In the genomic region with DNA sequence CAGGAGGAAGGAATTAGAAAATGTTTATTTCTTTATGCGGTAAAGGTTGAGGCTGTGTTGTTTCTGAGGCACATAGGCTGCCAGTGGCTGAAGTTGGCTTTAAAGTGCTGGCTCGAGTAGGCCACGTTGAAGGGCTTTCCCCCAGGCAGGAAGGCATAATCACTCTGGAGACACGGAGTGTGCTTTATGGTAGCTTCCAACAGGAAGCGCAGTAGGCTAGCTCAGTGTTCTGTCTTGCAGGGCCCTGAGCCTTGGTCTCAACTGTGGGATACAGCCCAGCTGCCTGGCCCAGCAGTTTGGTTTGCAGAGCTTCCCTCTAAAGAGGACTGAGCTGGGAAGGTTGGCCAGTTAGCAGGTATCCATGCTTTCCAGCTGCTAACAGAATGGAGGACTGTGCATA, we compare ENCODE assay signal across 10 mouse cellular contexts. TPM values are rescaled to one million over a fixed set of nuclear protein-coding genes. Genes with fewer than 3 reads are reported as not detected.
DNase-seq lines count a peak whose midpoint lies in the region; ATAC-seq and TF ChIP-seq lines count a peak whose summit lies in the region.
"Had no signal": no experiment of that assay in that cellular context is flagged by ENCODE, and none has a peak within 500 bp of the region (broad histone marks: within the 10 kb centered on the region; RNA-seq: fewer than 3 reads in every experiment).

No protein-coding gene starts in this region.

- no peak for TF ChIP-seq CTCF in cortical plate, adult 2 months (IDR thresholded peaks at IDR 0.05; ENCODE audit: extremely low read depth, insufficient read depth, low read length)

- no peak for DNase-seq in kidney, postnatal 10 days
- peak; percentile 20 to 30 for DNase-seq in heart, postnatal 10 days
- DNase-seq in cerebellum, postnatal 36 days = no peak
- DNase-seq in adipocyte (ENCODE audit: low spot score) = no peak
- DNase-seq in gastrocnemius, postnatal 10 days = no peak

- H3K27ac ChIP-seq in kidney, embryonic 16.5 days (ENCODE audit: low read length) = peak overlapping the region; percentile 48
- peak overlapping the region; percentile 55; the same call in 1 of the 2 replicates for H3K27ac ChIP-seq in cortical plate, adult 2 months (ENCODE audit: insufficient read depth, low read length)
- peak overlapping the region; percentile 69 for H3K27ac ChIP-seq in midbrain, embryonic 13.5 days

- no peak for ATAC-seq in kidney, embryonic 16.5 days (ENCODE audit: low FRiP score, low TSS enrichment)
- no peak for ATAC-seq in midbrain, embryonic 13.5 days

- peaks cover 15% of the 10 kb centered on the region for H3K36me3 ChIP-seq in kidney, embryonic 16.5 days (ENCODE audit: insufficient read depth, low read length)
- H3K36me3 ChIP-seq in midbrain, embryonic 13.5 days = peaks cover 26% of the 10 kb centered on the region

- H3K4me2 ChIP-seq in kidney, embryonic 16.5 days (replicated peaks; ENCODE audit: low read depth, low read length) = no peak overlapping the region
- no peak overlapping the region for H3K4me2 ChIP-seq in midbrain, embryonic 13.5 days (replicated peaks)

- no peaks in the 10 kb centered on the region for H3K27me3 ChIP-seq in kidney, embryonic 16.5 days (ENCODE audit: insufficient read depth, low read length)
- H3K27me3 ChIP-seq in midbrain, embryonic 13.5 days = no peaks in the 10 kb centered on the region

- H3K9me3 ChIP-seq in kidney, embryonic 16.5 days (ENCODE audit: low read length) = no peaks in the 10 kb centered on the region
- H3K9me3 ChIP-seq in midbrain, embryonic 13.5 days = no peaks in the 10 kb centered on the region

- TF ChIP-seq POLR2A in cortical plate, adult 2 months (IDR thresholded peaks at IDR 0.05; ENCODE audit: extremely low read depth, insufficient read depth, low read length) = no peak

- H3K4me1 ChIP-seq in kidney, embryonic 16.5 days (ENCODE audit: insufficient read depth, low read length) = peaks cover 14% of the 10 kb centered on the region
- H3K4me1 ChIP-seq in cortical plate, adult 2 months (ENCODE audit: control insufficient read depth, insufficient read depth, low read length) = peaks cover 15% of the 10 kb centered on the region
- peaks cover 37% of the 10 kb centered on the region for H3K4me1 ChIP-seq in midbrain, embryonic 13.5 days (replicated peaks)

- intact Hi-C loops in heart, postnatal 10 days (cut with DNase I) = no loop called here

- 0 out of 2 replicates have a peak overlapping the region, but pooled peaks have one; percentile 15 for H3K9ac ChIP-seq in kidney, embryonic 16.5 days (replicated peaks; ENCODE audit: low read length)
- H3K9ac ChIP-seq in midbrain, embryonic 13.5 days (replicated peaks) = 0 out of 2 replicates have a peak overlapping the region, but pooled peaks have one; percentile 29

- 52% methylated on average over 5 of the region's 5 CpGs for WGBS in kidney, embryonic 16.5 days
- 60% methylated on average over 5 of the region's 5 CpGs for WGBS in midbrain, embryonic 13.5 days

- no peak overlapping the region for H3K4me3 ChIP-seq in kidney, embryonic 16.5 days (ENCODE audit: low read length)
- H3K4me3 ChIP-seq in cortical plate, adult 2 months (ENCODE audit: insufficient read depth, low read length) = no peak overlapping the region
- no peak overlapping the region for H3K4me3 ChIP-seq in midbrain, embryonic 13.5 days (replicated peaks)

RNA-seq across cellular contexts. Expression of gene Fam118a, which starts 14.4 kb away (rescaled TPM):
- 23.3 and 23.9 TPM in 2 replicates for polyA plus RNA-seq in kidney, embryonic 16.5 days (2015; fragmentation: Nextera tagmentation; extraction: Ambion mirVana)
- polyA plus RNA-seq in cortical plate, adult 2 months (2012; rRNA removed) = 14.2 and 17.6 TPM in 2 replicates
- total RNA-seq in heart, postnatal 10 days (2021) = 10 to 100 TPM; 10.1 to 10.8 TPM
- polyA plus RNA-seq in midbrain, embryonic 13.5 days (2015; fragmentation: Nextera tagmentation; extraction: Ambion mirVana) = 24.4 and 26.0 TPM in 2 replicates
- 1 to 10 TPM; 7.0 to 7.1 TPM for total RNA-seq in gastrocnemius, postnatal 10 days (2021)

RNA-seq across cellular contexts. Expression of gene Upk3a, which starts 26.2 kb away (rescaled TPM):
- polyA plus RNA-seq in kidney, embryonic 16.5 days (2015; fragmentation: Nextera tagmentation; extraction: Ambion mirVana) = 65.9 and 74.8 TPM in 2 replicates
- 0.19 TPM in 2 replicates for polyA plus RNA-seq in cortical plate, adult 2 months (2012; rRNA removed)
- total RNA-seq in heart, postnatal 10 days (2021) = not detected
- polyA plus RNA-seq in midbrain, embryonic 13.5 days (2015; fragmentation: Nextera tagmentation; extraction: Ambion mirVana) = 0.39 and 0.43 TPM in 2 replicates
- total RNA-seq in gastrocnemius, postnatal 10 days (2021) = not detected
- total RNA-seq: gastrocnemius, adult 18-20 months; liver, adult 2 months had no signal
- polyA plus RNA-seq: liver, adult 2 months had no signal

RNA-seq across cellular contexts. Expression of gene 5031439G07Rik, which starts 54.8 kb away (rescaled TPM):
- polyA plus RNA-seq in kidney, embryonic 16.5 days (2015; fragmentation: Nextera tagmentation; extraction: Ambion mirVana) = 7.1 and 7.2 TPM in 2 replicates
- 69.1 and 69.7 TPM in 2 replicates for polyA plus RNA-seq in cortical plate, adult 2 months (2012; rRNA removed)
- 10 to 100 TPM; 22.1 to 25.2 TPM for total RNA-seq in heart, postnatal 10 days (2021)
- 17.4 and 19.0 TPM in 2 replicates for polyA plus RNA-seq in midbrain, embryonic 13.5 days (2015; fragmentation: Nextera tagmentation; extraction: Ambion mirVana)
- total RNA-seq in gastrocnemius, postnatal 10 days (2021) = 10 to 100 TPM; 23.5 to 27.3 TPM

Comparison
In these comparisons a context has a peak if more than half of its experiments do, and no peak if none do; other contexts are left out.
1. DNase-seq: peak in heart, postnatal 10 days (2 of 2); none in kidney, postnatal 10 days (single experiment), cerebellum, postnatal 36 days (0 of 2), adipocyte (single experiment) and gastrocnemius, postnatal 10 days (single experiment).
2. RNA of gene Upk3a, which starts 26.2 kb away (polyA plus RNA-seq): 65.9 to 74.8 TPM in kidney, embryonic 16.5 days; 0.39 to 0.43 TPM in midbrain, embryonic 13.5 days and 0.19 TPM in cortical plate, adult 2 months; every median in the first group is over 10 times any median in the second.
3. Peak in every context shown above with its lines, with median percentiles within 50 percentile points of each other: H3K27ac ChIP-seq.